Mouse (Mus musculus) adrenal gland (tissue): ENCODE data around the gene Mybl2.

Experiments
- intact Hi-C: fragments of 180-260 bp; cut with DNase I; formaldehyde crosslinking; loops from one replicate; pipeline ENCODE4 v1.15.1; 2025

Gene Mybl2

GRCm38 (mm10) chr2:163070213-163070612, 15.7 kb downstream of the Mybl2 start:
- intact Hi-C loops: no loop called here

- intact Hi-C loops: no loop called here
These were observed 17.1 kb downstream of the Mybl2 start for GRCm38 (mm10) chr2:163071590-163071989.

GRCm38 (mm10) chr2:163073023-163073757, 18.7 kb downstream of the Mybl2 start:
- intact Hi-C loops: no loop called here

GRCm38 (mm10) chr2:163074006-163074405, 19.5 kb downstream of the Mybl2 start:
- intact Hi-C loops: no loop called here

GRCm38 (mm10) chr2:163074808-163075207, 20.3 kb downstream of the Mybl2 start:
- intact Hi-C loops: no loop called here

- intact Hi-C loops: no loop called here
These were observed 20.7 kb downstream of the Mybl2 start for GRCm38 (mm10) chr2:163075234-163075633.

GRCm38 (mm10) chr2:163079041-163079440, 24.6 kb downstream of the Mybl2 start:
- intact Hi-C loops: no loop called here

GRCm38 (mm10) chr2:163082591-163082990, 28.1 kb downstream of the Mybl2 start:
- intact Hi-C loops: no loop called here

- intact Hi-C loops: no loop called here
These were observed 30.0 kb downstream of the Mybl2 start for GRCm38 (mm10) chr2:163084519-163084918.

- intact Hi-C loops: loop anchor here (5.0 kb wide), 1 partner anchor 88 kb away; no protein-coding TSS in a partner anchor
These were observed 30.6 kb downstream of the Mybl2 start for GRCm38 (mm10) chr2:163085047-163085446.

- intact Hi-C loops: loop anchor here (5.0 kb wide), 1 partner anchor 89 kb away; no protein-coding TSS in a partner anchor
These were observed 32.1 kb downstream of the Mybl2 start for GRCm38 (mm10) chr2:163086561-163086960.

- intact Hi-C loops: loop anchor here (5.0 kb wide), 1 partner anchor 90 kb away; no protein-coding TSS in a partner anchor
These were observed 33.2 kb downstream of the Mybl2 start, which contains the start of gene Gtsf1l for GRCm38 (mm10) chr2:163087728-163088127. Gtsf1l (minus strand) TSS chr2:163087855.

GRCm38 (mm10) chr2:163089475-163090123, 35.1 kb downstream of the Mybl2 start:
- intact Hi-C loops: loop anchor here (2.0 to 5.0 kb wide), 2 partner anchors 41 to 92 kb away; no protein-coding TSS in a partner anchor

- intact Hi-C loops: no loop called here
These were observed 40.4 kb downstream of the Mybl2 start for GRCm38 (mm10) chr2:163094909-163095308.

GRCm38 (mm10) chr2:163095784-163096183, 41.3 kb downstream of the Mybl2 start:
- intact Hi-C loops: no loop called here

- intact Hi-C loops: loop anchor here (5.0 to 10.0 kb wide), 3 partner anchors 105 to 302 kb away; partner anchors contain the start of gene Tox2
These were observed 45.4 kb downstream of the Mybl2 start for GRCm38 (mm10) chr2:163099919-163100318.

GRCm38 (mm10) chr2:163100551-163100950, 46.1 kb downstream of the Mybl2 start:
- intact Hi-C loops: loop anchor here (5.0 to 10.0 kb wide), 3 partner anchors 104 to 302 kb away; partner anchors contain the start of gene Tox2

GRCm38 (mm10) chr2:163101646-163102203, 47.2 kb downstream of the Mybl2 start:
- intact Hi-C loops: loop anchor here (1.0 to 10.0 kb wide), 4 partner anchors 103 to 301 kb away; partner anchors contain the start of gene Tox2

- intact Hi-C loops: loop anchor here (5.0 to 10.0 kb wide), 3 partner anchors 103 to 300 kb away; partner anchors contain the start of gene Tox2
These were observed 47.7 kb downstream of the Mybl2 start for GRCm38 (mm10) chr2:163102216-163102615.

- intact Hi-C loops: loop anchor here (5.0 to 10.0 kb wide), 3 partner anchors 102 to 299 kb away; partner anchors contain the start of gene Tox2
These were observed 48.6 kb downstream of the Mybl2 start for GRCm38 (mm10) chr2:163102900-163103653.
